Mouse (Mus musculus): Measurements from ENCODE around the gene Slc16a1.

The Slc16a1 gene

GRCm38 (mm10) chr3:104638403-104638779, at the start of gene Slc16a1:
TSS of gene Slc16a1 (plus strand) at chr3:104638668.
- in situ Hi-C loops (cut with MboI; ENCODE audit: low pct_unique_long_range_greater_than_20kb in 1 of 2, low sequenced_read_pairs in 2 of 2, unreplicated experiment in 1 of 2), result no loop called here

- in situ Hi-C loops (cut with MboI; ENCODE audit: low pct_unique_long_range_greater_than_20kb in 1 of 2, low sequenced_read_pairs in 2 of 2, unreplicated experiment in 1 of 2), result no loop called here
Measured at GRCm38 (mm10) chr3:104596451-104597134, 41.9 kb upstream of the Slc16a1 start.

GRCm38 (mm10) chr3:104597135-104597764, 41.2 kb upstream of the Slc16a1 start:
- in situ Hi-C loops (cut with MboI; ENCODE audit: low pct_unique_long_range_greater_than_20kb in 1 of 2, low sequenced_read_pairs in 2 of 2, unreplicated experiment in 1 of 2), result no loop called here

- in situ Hi-C loops (cut with MboI; ENCODE audit: low pct_unique_long_range_greater_than_20kb in 1 of 2, low sequenced_read_pairs in 2 of 2, unreplicated experiment in 1 of 2), result no loop called here
Measured at GRCm38 (mm10) chr3:104599296-104600150, 38.9 kb upstream of the Slc16a1 start.

- in situ Hi-C loops (cut with MboI; ENCODE audit: low pct_unique_long_range_greater_than_20kb in 1 of 2, low sequenced_read_pairs in 2 of 2, unreplicated experiment in 1 of 2), result no loop called here
Measured at GRCm38 (mm10) chr3:104600691-104601090, 37.8 kb upstream of the Slc16a1 start.

GRCm38 (mm10) chr3:104601680-104602079, 36.8 kb upstream of the Slc16a1 start:
- in situ Hi-C loops (cut with MboI; ENCODE audit: low pct_unique_long_range_greater_than_20kb in 1 of 2, low sequenced_read_pairs in 2 of 2, unreplicated experiment in 1 of 2), result no loop called here

- in situ Hi-C loops (cut with MboI; ENCODE audit: low pct_unique_long_range_greater_than_20kb in 1 of 2, low sequenced_read_pairs in 2 of 2, unreplicated experiment in 1 of 2), result no loop called here
Measured at GRCm38 (mm10) chr3:104609690-104610380, 28.6 kb upstream of the Slc16a1 start.

- in situ Hi-C loops (cut with MboI; ENCODE audit: low pct_unique_long_range_greater_than_20kb in 1 of 2, low sequenced_read_pairs in 2 of 2, unreplicated experiment in 1 of 2), result no loop called here
Measured at GRCm38 (mm10) chr3:104610453-104611230, 27.8 kb upstream of the Slc16a1 start.

GRCm38 (mm10) chr3:104611951-104612350, 26.5 kb upstream of the Slc16a1 start:
- in situ Hi-C loops (cut with MboI; ENCODE audit: low pct_unique_long_range_greater_than_20kb in 1 of 2, low sequenced_read_pairs in 2 of 2, unreplicated experiment in 1 of 2), result no loop called here

- in situ Hi-C loops (cut with MboI; ENCODE audit: low pct_unique_long_range_greater_than_20kb in 1 of 2, low sequenced_read_pairs in 2 of 2, unreplicated experiment in 1 of 2), result no loop called here
Measured at GRCm38 (mm10) chr3:104613102-104613501, 25.4 kb upstream of the Slc16a1 start.

- in situ Hi-C loops (cut with MboI; ENCODE audit: low pct_unique_long_range_greater_than_20kb in 1 of 2, low sequenced_read_pairs in 2 of 2, unreplicated experiment in 1 of 2), result no loop called here
Measured at GRCm38 (mm10) chr3:104614081-104614480, 24.4 kb upstream of the Slc16a1 start.

GRCm38 (mm10) chr3:104615216-104615615, 23.3 kb upstream of the Slc16a1 start:
- in situ Hi-C loops (cut with MboI; ENCODE audit: low pct_unique_long_range_greater_than_20kb in 1 of 2, low sequenced_read_pairs in 2 of 2, unreplicated experiment in 1 of 2), result no loop called here

GRCm38 (mm10) chr3:104616155-104616554, 22.3 kb upstream of the Slc16a1 start:
- in situ Hi-C loops (cut with MboI; ENCODE audit: low pct_unique_long_range_greater_than_20kb in 1 of 2, low sequenced_read_pairs in 2 of 2, unreplicated experiment in 1 of 2), result no loop called here

GRCm38 (mm10) chr3:104621841-104622240, 16.6 kb upstream of the Slc16a1 start:
- in situ Hi-C loops (cut with MboI; ENCODE audit: low pct_unique_long_range_greater_than_20kb in 1 of 2, low sequenced_read_pairs in 2 of 2, unreplicated experiment in 1 of 2), result no loop called here

- in situ Hi-C loops (cut with MboI; ENCODE audit: low pct_unique_long_range_greater_than_20kb in 1 of 2, low sequenced_read_pairs in 2 of 2, unreplicated experiment in 1 of 2), result no loop called here
Measured at GRCm38 (mm10) chr3:104629810-104630209, 8.7 kb upstream of the Slc16a1 start.

GRCm38 (mm10) chr3:104630941-104631340, 7.5 kb upstream of the Slc16a1 start:
- in situ Hi-C loops (cut with MboI; ENCODE audit: low pct_unique_long_range_greater_than_20kb in 1 of 2, low sequenced_read_pairs in 2 of 2, unreplicated experiment in 1 of 2), result no loop called here

GRCm38 (mm10) chr3:104632560-104633162, 5.8 kb upstream of the Slc16a1 start:
- in situ Hi-C loops (cut with MboI; ENCODE audit: low pct_unique_long_range_greater_than_20kb in 1 of 2, low sequenced_read_pairs in 2 of 2, unreplicated experiment in 1 of 2), result no loop called here

GRCm38 (mm10) chr3:104636491-104636890, 2.0 kb upstream of the Slc16a1 start:
- in situ Hi-C loops (cut with MboI; ENCODE audit: low pct_unique_long_range_greater_than_20kb in 1 of 2, low sequenced_read_pairs in 2 of 2, unreplicated experiment in 1 of 2), result no loop called here

Measured in mouse embryonic stem cell (cell line).